Mouse (Mus musculus) MEL (cell line): ENCODE measurements around the gene Gatad2b.

Experiments
- BHLHE40 ChIP-seq: IDR thresholded peaks from 2 replicates; pipeline ENCODE4 v1.6.1; 2012; ENCODE audit warnings: low read depth, mild to moderate bottlenecking, inconsistent platforms, low read length, improper control_type of control experiment, borderline replicate concordance
- CTCF ChIP-seq, 3 experiments: IDR thresholded peaks in 2 of 3; conservative IDR thresholded peaks in 1 of 3; 2 replicates each; pipeline ENCODE4 v1.5.1; 2011 to 2012; ENCODE audit warnings: low read length in 3 of 3, low read depth in 2 of 3, mild to moderate bottlenecking in 2 of 3, improper control_type of control experiment in 1 of 3, inconsistent platforms in 1 of 3, mixed read lengths in 1 of 3, moderate library complexity in 1 of 3; ENCODE audit not compliant: control insufficient read depth in 1 of 3, insufficient read depth in 1 of 3, poor library complexity in 1 of 3, severe bottlenecking in 1 of 3
- EP300 ChIP-seq, 2 experiments: IDR thresholded peaks; 2 replicates each; pipeline ENCODE4 v1.6.1; 2011; ENCODE audit warnings: improper control_type of control experiment in 2 of 2, low read length in 2 of 2, low read depth in 1 of 2, mild to moderate bottlenecking in 1 of 2
- MAX ChIP-seq: IDR thresholded peaks from 2 replicates; pipeline ENCODE4 v1.6.1; 2011; ENCODE audit warnings: low read length, improper control_type of control experiment
- MYB ChIP-seq: IDR thresholded peaks from 2 replicates; pipeline ENCODE4 v1.6.1; 2011; ENCODE audit warnings: mild to moderate bottlenecking, low read depth, low read length, improper control_type of control experiment
- NRF1 ChIP-seq: IDR thresholded peaks from 2 replicates; pipeline ENCODE4 v1.6.1; 2014; ENCODE audit warnings: low read depth, mild to moderate bottlenecking, inconsistent platforms, low read length, improper control_type of control experiment, moderate library complexity; ENCODE audit not compliant: poor library complexity, insufficient read depth, severe bottlenecking
- POLR2A ChIP-seq, 2 experiments: IDR thresholded peaks; 2 replicates each; pipeline ENCODE4 v1.6.1; 2011 to 2012; ENCODE audit warnings: low read length in 2 of 2, mild to moderate bottlenecking in 2 of 2, control low read depth in 1 of 2, improper control_type of control experiment in 1 of 2, low read depth in 1 of 2, moderate library complexity in 1 of 2; ENCODE audit not compliant: control insufficient read depth in 1 of 2, insufficient read depth in 1 of 2, poor library complexity in 1 of 2
- POLR2AphosphoS5 ChIP-seq: IDR thresholded peaks from 2 replicates; pipeline ENCODE4 v1.6.1; 2012; ENCODE audit warnings: low read depth, borderline replicate concordance, mild to moderate bottlenecking, inconsistent platforms, low read length, moderate library complexity, mixed read lengths
- ZC3H11A ChIP-seq: IDR thresholded peaks from 2 replicates; pipeline ENCODE4 v1.6.1; 2012; ENCODE audit warnings: low read depth, mild to moderate bottlenecking, inconsistent platforms, low read length, improper control_type of control experiment

- TF ChIP-seq BHLHE40 = no peak
- TF ChIP-seq EP300 (IDR thresholded peaks at IDR 0.05; ENCODE audit: low read depth in 1 of 2, low read length in 2 of 2) = no peak
- no peak for TF ChIP-seq ZC3H11A
- no peak for TF ChIP-seq MAX
- TF ChIP-seq POLR2A (IDR thresholded peaks at IDR 0.05; ENCODE audit: control insufficient read depth in 1 of 2, insufficient read depth in 1 of 2, low read depth in 1 of 2, low read length in 2 of 2, poor library complexity in 1 of 2) = no peak
- TF ChIP-seq POLR2AphosphoS5 = no peak
- TF ChIP-seq CTCF (IDR thresholded peaks at IDR 0.05 in 2 of 3, conservative IDR thresholded peaks at IDR 0.05 in 1 of 3; ENCODE audit: control insufficient read depth in 1 of 3, insufficient read depth in 1 of 3, low read depth in 2 of 3, low read length in 3 of 3, poor library complexity in 1 of 3, severe bottlenecking in 1 of 3) = no peak
- TF ChIP-seq NRF1 = no peak
- no peak for TF ChIP-seq MYB
Observed at GRCm38 (mm10) chr3:90314241-90314640, 21.3 kb downstream of the Gatad2b start.
